Mouse (Mus musculus) forebrain, embryonic 11.5 days (tissue): ENCODE data around the gene Krtcap2. TPM values are rescaled to one million over a fixed set of nuclear protein-coding genes. Genes with fewer than 3 reads are reported as not detected.

Experiments
- ATAC-seq: fragments of 200-750 bp; cut with Nextera tagmentation; replicated peaks from 2 replicates; pipeline ENCODE4 v1.8.0; 2017; ENCODE audit warnings: moderate TSS enrichment; ENCODE audit not compliant: low FRiP score
- DNase-seq: peaks from one replicate; pipeline ENCODE4 v3.0.0-alpha.2; 2017; ENCODE audit warnings: low spot score
- H3K27ac ChIP-seq: fragments of 300-500 bp; sonication (generic); 2 replicates; pipeline ENCODE4 v1.5.1; 2014; ENCODE audit warnings: low read depth, low read length
- H3K27me3 ChIP-seq: fragments of 300-500 bp; sonication (generic); 2 replicates; pipeline ENCODE4 v1.6.1; 2014; ENCODE audit warnings: mild to moderate bottlenecking, low read length, mixed read lengths; ENCODE audit not compliant: control insufficient read depth, insufficient read depth
- H3K36me3 ChIP-seq: fragments of 300-500 bp; sonication (generic); 2 replicates; pipeline ENCODE4 v1.6.1; 2014; ENCODE audit warnings: mild to moderate bottlenecking, low read length, moderate library complexity, mixed read lengths; ENCODE audit not compliant: control insufficient read depth, insufficient read depth
- H3K4me1 ChIP-seq: fragments of 300-500 bp; sonication (generic); replicated peaks from 2 replicates; pipeline ENCODE4 v1.6.1; 2014; ENCODE audit warnings: low read length, mixed read lengths; ENCODE audit not compliant: control insufficient read depth, insufficient read depth
- H3K4me2 ChIP-seq: fragments of 300-500 bp; sonication (generic); 2 replicates; pipeline ENCODE4 v1.6.1; 2014; ENCODE audit warnings: low read depth, mild to moderate bottlenecking, low read length, moderate library complexity, mixed read lengths; ENCODE audit not compliant: severe bottlenecking
- H3K4me3 ChIP-seq: fragments of 300-500 bp; sonication (generic); 2 replicates; pipeline ENCODE4 v1.5.1; 2014; ENCODE audit warnings: low read depth, low read length
- H3K9ac ChIP-seq: fragments of 300-500 bp; sonication (generic); 2 replicates; pipeline ENCODE4 v1.6.1; 2014; ENCODE audit warnings: low read length
- H3K9me3 ChIP-seq: fragments of 300-500 bp; sonication (generic); 2 replicates; pipeline ENCODE4 v1.6.1; 2016; ENCODE audit warnings: low read length, mixed read lengths; ENCODE audit not compliant: control insufficient read depth
- WGBS: fragments of 180-500 bp; shearing (Covaris S2); extraction: QIAGEN DNeasy Blood & Tissue Kit; methylation state at CpG from one replicate; pipeline ENCODE4 v1.1.7; 2014; 5-methylcytosine and 5-hydroxymethylcytosine counted together
- polyA plus RNA-seq: library from polyadenylated mRNA; unstranded; fragments of >200 nt; fragmentation: Nextera tagmentation; extraction: Ambion mirVana; gene quantifications from 2 replicates; pipeline ENCODE4 v1.2.1, GENCODE M21; 2014

The Krtcap2 gene
- polyA plus RNA-seq, 1 experiment from 2014 or later, result 252 TPM

DNA sequence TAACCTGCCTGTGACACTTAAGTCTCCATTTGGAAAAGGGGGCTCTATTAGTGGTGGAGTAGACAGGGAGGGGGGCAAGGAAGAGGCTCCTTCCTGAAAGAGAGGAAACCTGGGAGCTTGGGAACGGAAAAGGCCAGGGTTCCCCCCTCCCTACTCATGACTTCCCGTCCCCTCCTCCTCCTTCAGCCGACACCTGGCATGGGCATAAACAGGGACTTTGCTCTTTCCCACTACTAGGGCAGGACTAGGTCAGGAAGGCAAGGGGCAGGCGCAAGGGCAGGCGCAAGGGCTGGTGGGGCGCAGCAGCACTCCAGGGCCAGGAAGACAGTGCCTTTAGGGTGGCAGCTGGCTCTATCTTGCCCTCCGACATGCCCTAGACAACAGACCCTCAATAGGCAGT, 32.3 kb downstream of the Krtcap2 start:
- H3K4me1 ChIP-seq, result peaks cover 17% of the 10 kb centered on the region
- no peaks in the 10 kb centered on the region for H3K36me3 ChIP-seq
- peaks cover 30% of the 10 kb centered on the region for H3K27me3 ChIP-seq
- 67% methylated on average over 7 of the region's 7 CpGs for WGBS
- no peak for DNase-seq
- ATAC-seq, result no peak
- no peaks in the 10 kb centered on the region for H3K9me3 ChIP-seq
- no peak overlapping the region for H3K9ac ChIP-seq
- no peak overlapping the region for H3K4me3 ChIP-seq
- no peak overlapping the region for H3K27ac ChIP-seq
- 0 out of 2 replicates have a peak overlapping the region, but pooled peaks have one; percentile 15 for H3K4me2 ChIP-seq

DNA sequence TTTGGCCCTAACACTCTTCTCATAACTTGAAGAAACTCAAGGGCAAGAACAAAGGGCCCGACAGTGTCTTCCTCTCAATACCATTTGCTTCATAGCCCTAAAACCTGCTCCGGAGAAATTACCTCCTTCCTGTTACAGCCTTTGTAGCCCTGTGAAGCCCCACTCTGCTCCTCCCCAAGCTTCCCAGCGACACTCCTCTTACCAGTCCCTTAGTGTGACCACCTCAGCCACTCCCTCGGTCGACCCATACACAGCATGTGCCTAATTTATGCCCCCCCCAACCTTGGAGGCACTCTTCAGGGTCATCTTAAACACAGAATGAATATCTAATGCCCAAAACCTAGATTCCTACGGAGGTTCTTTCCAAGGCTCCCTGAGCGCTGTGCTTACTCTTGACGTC, 32.9 kb downstream of the Krtcap2 start:
- Histone ChIP-seq H3K9ac (no peak overlapping the region; the same call in 1 of the 2 replicates), H3K27ac (no peak overlapping the region), H3K4me1 (peaks cover 17% of the 10 kb centered on the region), H3K27me3 (peaks cover 30% of the 10 kb centered on the region), H3K9me3 (no peaks in the 10 kb centered on the region), H3K4me3 (peak overlapping the region; percentile 36), H3K36me3 (no peaks in the 10 kb centered on the region), H3K4me2 (peak overlapping the region; percentile 90)
- no peak for ATAC-seq
- no peak for DNase-seq
- WGBS, result 20% methylated on average over 8 of the region's 8 CpGs

DNA sequence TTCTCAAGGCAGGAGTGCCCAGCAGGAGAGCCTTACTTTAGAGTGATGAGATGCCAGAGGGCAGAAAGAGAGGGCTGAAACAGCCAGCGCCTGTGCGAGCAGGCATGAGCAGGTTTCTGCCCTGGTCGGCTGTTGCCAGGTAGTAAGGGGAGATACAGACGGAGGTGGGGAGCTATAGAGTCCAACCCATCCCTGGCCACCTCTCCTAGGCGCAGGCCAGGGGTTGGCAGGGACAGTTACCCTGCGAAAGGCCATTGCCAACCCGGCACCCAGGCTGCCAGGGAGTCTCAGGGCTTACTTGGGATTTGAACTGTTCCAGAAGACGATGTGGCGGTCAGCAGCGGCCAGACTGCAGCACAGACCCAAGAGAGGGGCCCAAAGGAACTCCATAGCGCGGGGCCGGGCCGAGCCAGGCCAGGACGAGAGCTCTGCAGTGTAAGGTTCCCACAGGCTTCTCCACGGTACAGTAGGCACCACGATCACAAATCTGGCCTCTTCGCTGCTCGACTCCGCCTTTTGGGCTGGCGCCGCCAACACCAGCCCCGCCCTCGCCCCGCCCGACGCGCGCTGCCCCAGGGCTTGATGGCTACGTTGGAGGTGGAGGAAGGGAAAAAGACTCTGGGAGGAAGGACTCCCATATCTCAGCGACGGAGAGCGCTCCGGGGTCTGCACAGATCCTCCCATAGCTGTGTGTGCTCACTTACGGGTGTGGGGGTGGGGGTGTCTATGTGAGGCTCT, 33.6 kb downstream of the Krtcap2 start:
- Histone ChIP-seq H3K4me2 (peak overlapping the region; percentile 90), H3K4me1 (peaks cover 17% of the 10 kb centered on the region), H3K27ac (no peak overlapping the region), H3K36me3 (no peaks in the 10 kb centered on the region), H3K9ac (peak overlapping the region; percentile 56), H3K9me3 (no peaks in the 10 kb centered on the region), H3K4me3 (peak overlapping the region; percentile 36), H3K27me3 (peaks cover 30% of the 10 kb centered on the region)
- WGBS, result 3% methylated on average over 35 of the region's 35 CpGs
- ATAC-seq, result peak; percentile 66
- peak; percentile 90 for DNase-seq

DNA sequence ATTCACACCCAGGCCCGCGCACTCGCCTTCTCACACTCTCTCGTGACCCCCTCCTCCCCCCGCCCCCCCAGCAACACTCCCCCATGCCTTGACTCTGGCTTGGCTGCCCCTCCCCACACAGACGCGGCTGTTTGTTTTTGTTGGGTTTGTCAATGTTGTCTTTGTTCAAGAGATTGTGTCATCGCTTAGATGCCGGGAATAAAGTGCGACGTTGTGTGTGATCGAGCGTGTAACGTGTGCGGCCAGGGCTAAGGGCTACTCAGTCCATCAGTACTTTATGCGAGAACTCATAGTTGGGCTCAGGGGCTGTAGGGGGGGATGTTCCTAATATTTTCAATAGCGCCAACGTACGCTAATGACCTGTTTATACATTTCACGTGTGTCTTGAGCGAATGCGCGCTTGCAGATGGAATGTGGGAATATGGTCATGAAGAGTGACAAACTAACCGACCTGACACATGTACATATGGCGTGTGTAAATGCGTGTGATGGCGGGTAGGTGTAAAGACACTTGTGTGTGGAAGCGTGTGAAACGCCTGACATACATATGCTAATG, 34.4 kb downstream of the Krtcap2 start:
- Histone ChIP-seq H3K27me3 (peaks cover 30% of the 10 kb centered on the region), H3K9ac (peak overlapping the region; percentile 56), H3K9me3 (no peaks in the 10 kb centered on the region), H3K4me1 (peaks cover 17% of the 10 kb centered on the region), H3K27ac (no peak overlapping the region), H3K36me3 (no peaks in the 10 kb centered on the region), H3K4me3 (peak overlapping the region; percentile 36), H3K4me2 (peak overlapping the region; percentile 90)
- WGBS, result under 1% methylated on average over 28 of the region's 29 CpGs
- DNase-seq (peak; percentile 70), ATAC-seq (peak; percentile 26)

DNA sequence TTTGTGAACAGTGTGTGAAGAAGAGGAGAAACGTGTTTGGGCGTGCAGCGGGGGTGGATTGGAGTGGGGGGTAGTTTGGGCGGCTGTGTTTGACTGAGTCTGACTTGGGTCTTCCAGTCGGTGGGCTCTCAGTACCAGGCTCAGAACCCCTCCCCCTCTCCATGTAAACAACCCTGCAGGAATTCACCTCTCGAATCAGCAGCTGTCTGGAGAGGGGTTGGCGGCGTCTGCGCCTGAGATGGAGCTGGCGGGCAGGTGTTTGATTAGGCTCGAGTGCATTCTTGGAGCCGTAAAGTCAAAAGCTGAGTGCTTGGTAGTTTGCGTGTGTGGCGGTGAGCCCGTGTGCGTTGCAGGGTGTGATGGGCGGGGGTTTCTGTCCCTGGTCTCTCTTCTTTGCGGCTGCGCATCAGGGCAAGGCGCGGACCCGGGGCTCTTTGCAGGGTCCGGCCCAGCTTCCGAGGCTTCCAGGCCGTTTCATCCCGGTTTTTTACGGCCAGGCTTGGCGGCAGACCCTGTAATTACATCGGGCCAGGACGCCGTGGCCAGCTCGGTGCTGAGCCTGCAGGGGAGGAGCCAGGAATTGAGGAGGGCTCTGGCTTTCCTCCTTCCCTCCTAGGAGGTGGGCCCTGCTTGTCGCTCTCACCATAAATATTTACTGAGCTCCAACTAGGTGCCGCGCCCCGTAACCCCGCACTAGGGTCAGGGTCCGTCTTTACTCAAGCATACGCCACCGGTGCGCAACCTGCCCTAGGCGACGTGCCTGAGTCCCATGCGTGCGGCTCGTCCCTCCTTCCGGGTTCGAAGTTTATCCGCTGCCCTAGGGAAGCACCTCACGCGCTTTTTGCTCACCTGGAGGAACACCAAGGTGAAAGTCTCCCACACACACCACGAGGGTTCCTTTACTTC, 35.1 kb downstream of the Krtcap2 start, which contains the start of gene Efna1:
Gene Efna1 (minus strand): TSS at position 537 of the 906 bp plus-strand sequence.
- H3K9me3 ChIP-seq, result no peaks in the 10 kb centered on the region
- H3K27ac ChIP-seq, result no peak within 1 kb of the TSS
- H3K4me2 ChIP-seq, result peak within 1 kb of the TSS; percentile 90
- H3K27me3 ChIP-seq, result peaks cover 30% of the 10 kb centered on the region
- H3K4me1 ChIP-seq, result peaks cover 17% of the 10 kb centered on the region
- DNase-seq, result peak; percentile 73
- H3K4me3 ChIP-seq, result peak within 1 kb of the TSS; percentile 36
- H3K9ac ChIP-seq, result peak within 1 kb of the TSS; percentile 59
- peak; percentile 33 for ATAC-seq
- under 1% methylated on average over 52 of the region's 52 CpGs for WGBS
- H3K36me3 ChIP-seq, result no peaks in the 10 kb centered on the region

DNA sequence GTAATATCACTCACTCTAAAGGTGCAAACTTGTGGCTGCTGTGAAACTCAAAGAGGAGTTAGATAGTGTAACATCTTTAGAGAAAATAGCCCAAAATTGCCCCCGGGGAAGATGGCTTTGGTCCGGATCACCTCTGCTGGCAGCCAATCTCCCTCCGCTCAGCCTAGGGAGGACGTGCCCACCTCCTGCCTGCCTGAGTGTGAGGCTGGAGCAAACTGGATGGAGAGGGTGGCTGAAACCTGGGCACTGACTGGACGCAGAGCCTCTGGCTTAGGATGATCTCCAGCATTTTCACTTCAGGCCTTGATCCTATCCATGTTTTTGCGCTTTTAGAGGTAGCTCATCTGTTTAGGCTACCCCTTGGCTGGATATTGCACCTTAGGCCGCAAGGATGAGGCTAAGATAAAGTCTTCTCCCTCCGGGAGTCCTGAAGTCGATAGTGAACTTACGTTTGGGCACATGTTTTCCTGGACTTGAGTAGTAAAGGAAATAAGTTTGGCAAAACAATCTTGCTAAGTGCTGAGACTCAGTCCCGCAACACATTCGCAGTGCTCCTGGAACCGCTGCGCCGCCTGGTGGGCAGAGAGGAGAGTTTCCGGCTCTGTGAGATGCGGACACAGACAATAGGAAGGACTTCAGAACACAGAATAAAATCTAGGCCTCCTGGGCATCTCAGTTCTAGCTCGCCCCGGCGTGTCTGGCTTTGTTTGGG, 36.0 kb downstream of the Krtcap2 start:
- no peak overlapping the region for H3K27ac ChIP-seq
- WGBS, result 10% methylated on average over 20 of the region's 20 CpGs
- peak overlapping the region; percentile 90 for H3K4me2 ChIP-seq
- peak overlapping the region; percentile 59; the same call in 1 of the 2 replicates for H3K9ac ChIP-seq
- peak; percentile 90 for DNase-seq
- peaks cover 28% of the 10 kb centered on the region for H3K27me3 ChIP-seq
- no peaks in the 10 kb centered on the region for H3K36me3 ChIP-seq
- H3K4me3 ChIP-seq, result peak overlapping the region; percentile 36
- H3K4me1 ChIP-seq, result peaks cover 17% of the 10 kb centered on the region
- ATAC-seq, result 0 out of 2 replicates have a peak, but pooled peaks have one; percentile 32
- H3K9me3 ChIP-seq, result no peaks in the 10 kb centered on the region

DNA sequence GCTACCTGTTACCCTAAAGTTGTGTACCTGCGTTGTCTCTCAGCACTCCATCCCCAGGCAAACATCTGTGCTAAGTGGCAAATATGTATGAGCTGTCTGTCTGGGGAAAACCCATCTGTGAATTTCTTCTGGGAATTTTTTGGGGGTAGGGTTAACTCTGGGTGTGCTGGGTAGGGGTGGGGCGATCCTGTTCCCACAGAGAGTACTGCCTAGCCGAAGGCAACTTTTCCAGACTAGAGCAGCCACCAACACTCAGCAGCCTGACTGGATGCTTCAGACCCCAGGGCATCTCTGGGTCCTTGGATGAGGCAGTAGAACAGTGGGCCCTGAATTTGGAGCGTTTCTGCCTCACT, 36.5 kb downstream of the Krtcap2 start:
- ATAC-seq (no peak), DNase-seq (no peak)
- Histone ChIP-seq H3K9ac (no peak overlapping the region), H3K4me3 (no peak overlapping the region), H3K4me1 (peaks cover 17% of the 10 kb centered on the region), H3K36me3 (no peaks in the 10 kb centered on the region), H3K4me2 (no peak overlapping the region), H3K27me3 (peaks cover 28% of the 10 kb centered on the region), H3K9me3 (no peaks in the 10 kb centered on the region), H3K27ac (no peak overlapping the region)
- WGBS, result 26% methylated on average over 4 of the region's 4 CpGs

DNA sequence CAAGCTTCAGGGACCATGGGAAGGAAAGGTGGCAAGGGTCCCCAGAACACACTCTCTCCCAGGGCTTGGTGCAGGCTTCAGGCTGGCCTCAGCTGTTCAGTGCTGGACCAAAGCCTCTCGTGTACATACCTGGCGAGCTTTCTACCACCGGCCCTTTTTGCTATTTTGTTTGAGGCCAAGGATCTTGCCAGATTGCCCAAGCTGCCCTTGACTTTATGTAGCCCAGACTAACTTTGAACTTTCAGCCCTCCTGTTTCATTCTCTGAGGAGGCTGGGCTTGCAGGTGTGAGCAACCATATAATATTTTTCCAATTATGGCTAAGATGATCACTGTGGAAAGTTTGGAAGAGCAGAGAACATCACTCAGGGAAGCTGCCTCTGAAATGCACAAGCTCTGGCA, 38.5 kb downstream of the Krtcap2 start:
- DNase-seq (no peak), ATAC-seq (no peak)
- no peak overlapping the region for H3K9ac ChIP-seq
- H3K27me3 ChIP-seq, result peaks cover 16% of the 10 kb centered on the region
- H3K4me2 ChIP-seq, result no peak overlapping the region
- H3K27ac ChIP-seq, result no peak overlapping the region
- H3K4me1 ChIP-seq, result peaks cover 14% of the 10 kb centered on the region
- H3K4me3 ChIP-seq, result no peak overlapping the region
- H3K9me3 ChIP-seq, result no peaks in the 10 kb centered on the region
- 91% methylated on average over 3 of the region's 3 CpGs for WGBS
- no peaks in the 10 kb centered on the region for H3K36me3 ChIP-seq
